Mouse (Mus musculus) Patski (cell line): ENCODE measurements around the gene Psme1. TPM values are rescaled to one million over a fixed set of nuclear protein-coding genes. Genes with fewer than 3 reads are reported as not detected.

Experiments used
- ATAC-seq: fragments of 100-300 bp; one replicate; pipeline ENCODE4 v1.8.0; 2021
- CTCF ChIA-PET: fragments of 350-600 bp; sonication (Branson Sonifier 250); formaldehyde crosslinking; loops from one replicate; lab custom pipeline; 2022; ENCODE audit warnings: inconsistent platforms; lab: Charles Lee
- POLR2A ChIA-PET: fragments of 350-600 bp; sonication (Branson Sonifier 250); formaldehyde crosslinking; loops from one replicate; lab custom pipeline; 2022; ENCODE audit warnings: antibody characterized with exemption, inconsistent platforms; lab: Charles Lee
- DNase-seq: peaks from one replicate; pipeline ENCODE4 v3.0.0-alpha.2; 2011; ENCODE audit warnings: low read depth, low spot score
- H3K27me3 ChIP-seq: fragments of 371-371 bp; one replicate; pipeline ENCODE4 v1.5.1; 2021
- CTCF ChIP-seq: fragments of 100-300 bp; IDR thresholded peaks from one replicate; pipeline ENCODE4 v1.5.1; 2021
- in situ Hi-C: fragments of 300-500 bp; cut with MboI; formaldehyde crosslinking; loops from 3 replicates; pipeline ENCODE4 v1.11.1; 2018; ENCODE audit warnings: low pct_unique_long_range_greater_than_20kb, mixed read lengths
- polyA plus RNA-seq: library from polyadenylated mRNA; unstranded; gene quantifications from one replicate; pipeline ENCODE4 v1.2.3, GENCODE M21; 2021

The Psme1 gene
- polyA plus RNA-seq, 1 experiment from 2014 or later, result 243 TPM

- CTCF ChIA-PET, result interaction anchor here (1.0 kb wide), 1 partner anchor 8 kb away, joined by 3 read pairs; no protein-coding TSS in a partner anchor
- no peak for TF ChIP-seq CTCF
- DNase-seq (no peak), ATAC-seq (no peak)
- no peaks in the 10 kb centered on the region for H3K27me3 ChIP-seq
- POLR2A ChIA-PET, result no interaction called here
- in situ Hi-C loops, result no loop called here
Measured at GRCm38 (mm10) chr14:55629312-55629711, 51.4 kb downstream of the Psme1 start.

Other genes starting within 250 kb of the Psme1 start
- gene Dhrs4, start 99.4 kb upstream of the Psme1 start, polyA plus RNA-seq, result 71.3 TPM
- 2.6 TPM for gene Carmil3, start 87.5 kb upstream of the Psme1 start, polyA plus RNA-seq
- gene Cpne6, start 67.7 kb upstream of the Psme1 start, polyA plus RNA-seq, result not detected
- gene Nrl, start 53.1 kb upstream of the Psme1 start, polyA plus RNA-seq, result not detected
- 109 TPM for gene Pck2, start 37.9 kb upstream of the Psme1 start, polyA plus RNA-seq
- 71.7 TPM for gene Dcaf11, start 18.1 kb upstream of the Psme1 start, polyA plus RNA-seq
- 4.7 TPM for gene A730061H03Rik, start 17.7 kb upstream of the Psme1 start, polyA plus RNA-seq
- not detected for gene Fitm1, start 2.5 kb upstream of the Psme1 start, polyA plus RNA-seq
- gene Emc9, start 7.2 kb downstream of the Psme1 start, polyA plus RNA-seq, result 7.3 TPM
- gene Psme2, start 13.0 kb downstream of the Psme1 start, polyA plus RNA-seq, result 177 TPM
- 28.0 TPM for gene Rnf31, start 13.6 kb downstream of the Psme1 start, polyA plus RNA-seq
- gene Irf9, start 25.4 kb downstream of the Psme1 start, polyA plus RNA-seq, result 24.2 TPM
- not detected for gene Rec8, start 39.9 kb downstream of the Psme1 start, polyA plus RNA-seq
- gene Ipo4, start 57.8 kb downstream of the Psme1 start, polyA plus RNA-seq, result 116 TPM
- gene Gm49378, start 59.8 kb downstream of the Psme1 start, polyA plus RNA-seq, result 1.5 TPM
- gene Tm9sf1, start 65.7 kb downstream of the Psme1 start, polyA plus RNA-seq, result 109 TPM
- 0.42 TPM for gene Tssk4, start 72.1 kb downstream of the Psme1 start, polyA plus RNA-seq
- 29.7 TPM for gene Mdp1, start 82.4 kb downstream of the Psme1 start, polyA plus RNA-seq
- 35.9 TPM for gene Gmpr2, start 93.8 kb downstream of the Psme1 start, polyA plus RNA-seq
- 325 TPM for gene Nedd8, start 94.0 kb downstream of the Psme1 start, polyA plus RNA-seq
- 19.5 TPM for gene Tinf2, start 103.7 kb downstream of the Psme1 start, polyA plus RNA-seq
- gene Tgm1, start 135.8 kb downstream of the Psme1 start, polyA plus RNA-seq, result 0.12 TPM
- gene Rabggta, start 144.1 kb downstream of the Psme1 start, polyA plus RNA-seq, result 32.8 TPM
- gene Dhrs1, start 167.6 kb downstream of the Psme1 start, polyA plus RNA-seq, result 87.3 TPM
- gene Nop9, start 167.6 kb downstream of the Psme1 start, polyA plus RNA-seq, result 25.5 TPM
- gene Cideb, start 180.3 kb downstream of the Psme1 start, polyA plus RNA-seq, result 1.9 TPM
- gene Ltb4r2, start 183.3 kb downstream of the Psme1 start, polyA plus RNA-seq, result not detected
- not detected for gene Ltb4r1, start 187.8 kb downstream of the Psme1 start, polyA plus RNA-seq
- not detected for gene Adcy4, start 206.0 kb downstream of the Psme1 start, polyA plus RNA-seq
- gene Ripk3, start 210.7 kb downstream of the Psme1 start, polyA plus RNA-seq, result 0.12 TPM
- gene Nfatc4, start 245.0 kb downstream of the Psme1 start, polyA plus RNA-seq, result 3.9 TPM